Mouse (Mus musculus): Measurements from ENCODE around the gene Svs2.
"Not testable (repeated sequence)": the region's sequence is repeated elsewhere in the genome, so short reads cannot be mapped to it uniquely, and the experiment has no call there.

The Svs2 gene

GRCm38 (mm10) chr2:164238366-164238765 lies at the start of gene Svs2:
Svs2 (minus strand) TSS chr2:164238466.
- DNase-seq = no peak

- DNase-seq = no peak
These were observed 40.1 kb upstream of the Svs2 start, which contains the start of gene Svs4 for GRCm38 (mm10) chr2:164278359-164278758. Svs4 (minus strand) TSS chr2:164278459.

GRCm38 (mm10) chr2:164256540-164256939 lies 18.3 kb upstream of the Svs2 start, which contains the start of gene Svs3b:
Svs3b (minus strand) TSS chr2:164256640.
- DNase-seq = not testable (repeated sequence)

DNA sequence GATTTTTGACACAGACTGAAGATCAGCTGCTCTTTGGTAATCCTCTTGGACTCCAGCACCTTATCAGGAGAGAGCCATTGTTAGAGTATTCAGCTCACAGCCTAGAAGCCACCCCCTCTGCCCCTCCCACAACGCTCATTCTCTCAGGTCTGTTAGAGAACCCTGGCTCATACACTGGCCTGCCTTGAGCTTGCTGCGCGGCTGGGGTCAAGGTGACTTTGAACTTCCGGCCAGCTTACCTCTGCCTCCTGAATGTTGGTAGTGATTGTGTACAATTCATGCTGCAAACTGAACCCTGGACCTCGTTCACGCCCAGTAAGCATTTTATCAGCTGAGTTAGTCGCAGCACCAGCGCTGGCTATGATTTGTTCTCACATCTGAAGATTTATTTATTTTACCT lies 5.6 kb downstream of the Svs2 start:
- DNase-seq = no peak

DNA sequence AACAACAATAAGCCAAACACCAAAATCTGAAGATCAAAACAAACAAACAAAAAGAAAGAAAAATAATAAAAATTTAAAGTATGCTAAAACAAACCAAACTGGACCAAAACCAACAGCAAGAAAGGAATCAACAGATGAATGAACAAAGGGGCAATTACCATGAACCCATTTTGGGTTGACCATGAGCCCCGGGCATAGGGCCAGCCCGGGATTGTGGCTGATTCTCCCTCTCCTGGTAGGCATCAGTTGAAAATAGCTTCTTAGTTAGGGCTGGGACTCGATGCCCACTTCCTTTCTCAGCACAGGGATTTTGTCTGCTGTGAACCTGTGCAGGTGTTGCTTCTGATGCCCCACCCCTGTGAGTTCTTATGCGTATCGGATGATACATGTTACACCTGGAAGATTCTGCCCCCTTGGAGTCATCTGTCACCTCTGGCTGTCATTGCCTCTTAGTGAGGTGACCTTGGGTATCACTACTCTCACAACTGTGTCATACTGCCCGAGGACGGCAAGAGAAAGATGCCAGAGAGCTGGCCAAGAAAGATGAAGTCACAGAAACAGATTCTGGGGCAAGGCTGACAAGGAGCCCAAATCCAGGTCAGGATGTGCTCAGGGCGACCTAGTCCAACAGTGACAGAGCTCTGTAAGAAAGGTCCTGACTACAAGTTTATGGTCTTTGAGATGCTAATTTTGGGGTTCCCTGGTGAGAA lies 9.8 kb downstream of the Svs2 start:
- DNase-seq = no peak

GRCm38 (mm10) chr2:164221522-164221921 lies 16.7 kb downstream of the Svs2 start, which contains the start of gene Wfdc15b:
Wfdc15b (minus strand) TSS chr2:164221660.
- DNase-seq = no peak

DNA sequence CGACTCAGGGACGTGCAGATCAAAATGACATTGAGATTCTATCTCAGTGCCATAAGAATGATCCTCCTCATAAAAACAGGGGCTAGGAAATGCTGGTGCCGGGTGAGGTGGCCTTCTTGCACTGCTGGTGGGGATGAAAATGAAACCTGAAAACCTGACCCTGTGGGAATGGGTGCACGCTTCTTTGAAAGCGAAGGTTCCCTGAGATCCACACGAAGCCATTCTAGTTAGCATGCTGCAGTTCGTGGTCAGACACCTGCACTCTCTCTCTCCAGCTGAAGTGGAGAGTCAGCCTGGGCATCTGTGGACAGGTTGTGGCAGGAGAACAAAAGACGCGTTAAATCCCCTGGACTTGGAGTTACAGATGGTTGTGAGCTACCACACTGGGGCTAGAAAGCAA lies 19.0 kb downstream of the Svs2 start:
- no peak for DNase-seq

- no peak for DNase-seq
These were observed 25.6 kb downstream of the Svs2 start for GRCm38 (mm10) chr2:164212711-164213110.

DNA sequence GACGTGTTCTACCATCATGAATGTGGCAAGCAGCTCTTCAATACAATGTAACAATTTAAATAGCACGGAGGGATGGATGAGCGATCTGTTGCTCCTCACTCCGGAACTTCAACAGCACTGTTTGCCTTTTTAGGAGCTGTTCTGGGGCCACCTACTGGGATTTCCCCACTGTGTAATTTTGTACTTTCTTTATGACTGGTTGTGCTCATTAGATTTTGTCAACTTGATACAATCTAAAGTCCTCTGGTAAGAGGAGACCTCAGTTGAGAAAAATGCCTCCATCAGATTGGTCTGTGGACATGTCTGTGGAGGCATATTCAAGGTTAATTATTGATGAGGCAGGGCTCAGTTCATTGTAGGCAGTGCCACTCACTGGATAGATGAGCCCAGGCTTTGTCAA lies 27.4 kb downstream of the Svs2 start:
- no peak for DNase-seq

GRCm38 (mm10) chr2:164206676-164207075 lies 31.6 kb downstream of the Svs2 start:
- DNase-seq = no peak

- DNase-seq = peak; percentile 26
These were observed 32.3 kb downstream of the Svs2 start for GRCm38 (mm10) chr2:164206011-164206410.

DNA sequence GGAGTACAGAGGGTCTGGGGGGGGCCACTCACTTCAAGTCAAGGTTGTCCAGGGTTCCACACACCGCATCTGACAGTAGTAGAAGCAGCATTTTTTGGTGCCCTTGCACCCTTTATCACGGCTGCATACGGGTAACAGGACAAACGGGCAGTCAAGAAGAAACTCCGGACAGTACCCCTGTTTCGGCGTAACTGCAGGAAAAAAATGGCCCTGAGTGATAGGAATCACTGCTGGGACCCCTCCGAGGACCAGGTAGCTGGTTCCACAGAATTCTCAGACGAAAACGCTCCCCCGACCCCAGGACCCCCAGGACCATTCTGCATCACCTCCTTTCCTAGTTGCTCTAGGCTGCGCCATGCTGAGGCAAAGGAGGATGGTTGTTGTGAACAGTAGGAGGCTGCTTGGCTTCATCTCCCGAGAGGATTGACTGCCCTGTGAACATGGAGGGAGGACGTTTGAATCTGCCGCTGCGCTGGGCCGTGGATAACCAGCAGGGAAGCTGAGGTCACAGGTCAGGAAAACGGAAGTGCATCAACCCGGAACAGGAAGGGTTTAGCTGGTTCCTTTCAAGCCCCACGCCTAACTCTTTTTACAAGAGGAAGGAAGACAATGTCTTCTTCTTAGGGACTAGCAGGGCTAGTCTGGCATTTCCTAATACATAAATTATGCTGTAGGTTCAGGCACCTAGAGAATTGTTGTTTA lies 38.5 kb downstream of the Svs2 start, which contains the start of gene Wfdc15a:
Wfdc15a (minus strand) TSS at position 505 of the 702 bp plus-strand sequence.
- DNase-seq = no peak

DNA sequence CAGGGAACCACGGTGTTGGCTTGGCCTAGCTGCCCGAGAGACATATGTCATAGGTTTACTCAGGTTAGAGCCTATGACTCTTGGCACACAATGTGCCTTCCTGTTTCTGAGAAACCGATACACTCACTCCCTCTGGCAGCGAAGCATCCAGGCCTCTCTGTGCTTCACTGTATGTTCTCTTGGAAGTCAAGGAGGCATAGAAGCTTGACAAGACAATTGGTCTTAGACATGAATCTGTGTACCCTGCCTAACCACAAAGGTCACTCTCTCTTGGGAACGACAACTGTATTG lies 41.6 kb downstream of the Svs2 start:
- DNase-seq = no peak

DNA sequence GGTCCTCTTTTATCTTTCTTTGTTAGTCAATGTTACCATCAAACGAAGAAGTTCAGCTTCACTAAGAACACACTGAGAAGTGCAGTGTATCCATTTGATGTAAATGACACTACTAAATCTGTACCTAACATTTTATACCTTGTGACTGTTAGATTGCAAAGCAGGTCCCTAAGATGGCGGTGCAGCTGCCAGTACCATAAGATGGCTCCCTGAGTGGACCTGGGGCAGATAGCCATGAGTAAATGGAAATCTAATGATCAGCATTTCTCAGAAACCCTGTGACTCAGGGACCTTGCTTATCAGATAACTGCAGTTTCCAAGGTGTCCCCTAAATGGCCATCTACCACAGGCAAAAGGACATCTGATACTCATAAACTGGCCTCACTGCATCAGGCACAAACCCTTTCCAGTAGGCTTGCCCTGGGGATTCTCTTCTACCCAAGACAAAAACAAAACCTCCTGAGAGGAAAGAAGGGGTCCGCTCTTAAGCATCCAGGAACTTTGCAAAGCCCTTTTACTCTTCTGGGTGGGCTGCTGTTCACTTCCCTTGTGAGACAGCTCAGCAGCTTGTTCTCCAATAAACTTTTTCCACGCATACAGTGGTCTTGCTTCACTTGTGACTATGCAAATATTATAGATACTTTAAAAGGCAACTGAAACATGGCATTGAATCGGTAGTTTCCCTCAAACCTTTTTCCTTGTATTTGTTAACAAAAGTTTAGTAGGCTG lies 42.1 kb downstream of the Svs2 start:
- no peak for DNase-seq

DNA sequence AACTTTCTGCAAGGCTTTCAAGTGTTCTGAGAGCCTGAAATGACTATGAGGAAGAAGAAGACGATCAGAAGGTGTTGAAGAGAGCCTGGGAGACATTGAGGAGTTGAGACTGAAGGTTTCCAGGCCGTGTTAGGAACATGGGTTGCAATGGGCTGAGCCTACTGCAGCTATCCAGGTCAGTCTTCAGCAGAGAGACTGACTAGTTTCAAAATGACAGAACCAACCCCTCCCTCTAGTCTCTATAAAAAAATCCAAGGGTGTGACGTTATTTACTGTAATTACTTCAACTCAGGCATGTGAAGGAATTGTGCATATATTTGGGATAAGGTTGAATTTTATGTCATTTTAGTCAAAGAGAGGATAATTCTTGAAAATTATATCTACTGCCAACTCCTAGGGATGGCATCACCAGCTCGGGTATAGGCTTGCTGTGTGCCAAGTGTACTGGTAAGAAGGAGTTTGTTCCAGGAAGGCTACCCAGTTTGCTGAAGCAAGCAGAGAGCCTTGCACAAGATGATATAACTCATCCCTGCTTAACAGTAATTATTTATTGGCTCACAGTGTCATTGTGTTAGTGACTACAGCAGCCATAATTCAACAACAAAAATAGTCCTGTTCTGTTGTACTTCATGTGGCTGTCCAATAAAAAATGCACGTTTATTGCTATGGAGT lies 43.2 kb downstream of the Svs2 start:
- DNase-seq = no peak

GRCm38 (mm10) chr2:164192279-164192678 lies 46.0 kb downstream of the Svs2 start:
- DNase-seq = no peak

- DNase-seq = no peak
These were observed 47.7 kb downstream of the Svs2 start, which contains the start of gene Wfdc12 for GRCm38 (mm10) chr2:164190576-164190975. Wfdc12 (minus strand) TSS chr2:164190608.

DNA sequence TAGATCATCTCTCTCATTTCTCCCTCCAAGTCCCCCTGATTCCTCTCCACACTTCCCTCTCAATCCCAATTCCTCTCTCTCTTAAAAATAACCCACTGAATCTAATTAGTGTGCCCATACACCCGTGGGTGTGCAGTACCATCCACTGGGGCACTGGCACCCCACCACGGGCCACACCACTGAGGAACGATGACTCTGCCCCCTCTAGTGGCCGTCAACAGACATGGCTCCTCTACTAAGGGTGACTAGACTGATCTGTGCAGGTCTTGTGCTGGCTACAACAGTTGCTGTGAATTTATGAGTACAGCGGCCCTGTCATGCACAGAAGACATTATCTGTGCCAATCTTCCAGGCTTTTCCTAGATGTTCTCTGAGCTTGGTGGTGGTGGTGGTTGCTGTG lies 49.5 kb downstream of the Svs2 start:
- DNase-seq = no peak
